Mouse (Mus musculus) CD8-positive naive resting alpha-beta T cell, adult 2 months (primary cell): ENCODE measurements around the gene Arhgdig.

Experiments used
- DNase-seq, 2 experiments: peaks; one replicate each; pipeline ENCODE4 v3.0.0; 2022; ENCODE audit warnings: low read depth in 2 of 2, low spot score in 2 of 2

Arhgdig gene

DNA sequence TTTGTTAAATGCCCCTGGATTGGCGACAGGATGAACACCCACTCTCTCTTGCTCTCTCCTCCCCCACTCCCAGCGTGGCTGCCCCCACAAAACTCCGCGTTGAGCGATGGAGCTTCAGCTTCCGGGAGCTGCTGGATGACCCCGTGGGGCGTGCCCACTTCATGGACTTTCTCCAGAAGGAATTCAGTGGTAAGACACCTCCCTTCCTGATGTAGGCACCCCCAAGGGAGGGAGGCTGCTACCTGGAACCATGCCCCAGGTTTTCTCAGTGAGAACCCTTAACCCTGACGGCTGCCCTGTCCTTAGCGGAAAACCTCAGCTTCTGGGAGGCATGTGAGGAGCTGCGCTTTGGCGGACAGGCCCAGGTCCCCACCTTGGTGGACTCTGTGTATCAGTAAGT is at the start of gene Arhgdig:
Gene Arhgdig, minus strand, starts transcription at position 101 of the 400 bp plus-strand sequence.
- no peak for DNase-seq

GRCm38 (mm10) chr17:26255313-26255712 is 47.7 kb upstream of the Arhgdig start:
- no peak for DNase-seq

DNA sequence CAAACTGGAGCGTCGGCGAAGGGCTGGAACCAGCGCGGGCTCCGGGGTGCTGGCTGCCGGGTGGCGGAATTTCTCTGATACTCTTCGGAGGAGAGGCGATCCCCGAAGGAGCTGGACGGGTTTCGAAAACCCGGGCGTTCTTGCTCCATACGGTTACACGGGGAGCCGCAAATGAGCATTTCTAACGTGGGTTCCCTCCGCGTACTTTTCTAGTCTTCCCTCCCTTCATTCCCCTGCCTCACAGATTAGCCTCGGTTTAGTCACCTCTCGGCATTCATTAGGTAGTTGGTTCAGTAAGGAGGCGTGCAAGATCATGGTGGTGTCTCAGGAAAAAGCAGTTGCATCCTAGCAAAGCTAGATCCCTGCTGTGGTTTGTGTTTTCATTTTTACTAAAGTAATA is 45.8 kb upstream of the Arhgdig start:
- DNase-seq: no peak

GRCm38 (mm10) chr17:26252539-26253251 is 45.1 kb upstream of the Arhgdig start, which contains the start of gene Luc7l:
Luc7l (plus strand) TSS chr17:26252896.
- peak; percentile 86 to 87 for DNase-seq

DNA sequence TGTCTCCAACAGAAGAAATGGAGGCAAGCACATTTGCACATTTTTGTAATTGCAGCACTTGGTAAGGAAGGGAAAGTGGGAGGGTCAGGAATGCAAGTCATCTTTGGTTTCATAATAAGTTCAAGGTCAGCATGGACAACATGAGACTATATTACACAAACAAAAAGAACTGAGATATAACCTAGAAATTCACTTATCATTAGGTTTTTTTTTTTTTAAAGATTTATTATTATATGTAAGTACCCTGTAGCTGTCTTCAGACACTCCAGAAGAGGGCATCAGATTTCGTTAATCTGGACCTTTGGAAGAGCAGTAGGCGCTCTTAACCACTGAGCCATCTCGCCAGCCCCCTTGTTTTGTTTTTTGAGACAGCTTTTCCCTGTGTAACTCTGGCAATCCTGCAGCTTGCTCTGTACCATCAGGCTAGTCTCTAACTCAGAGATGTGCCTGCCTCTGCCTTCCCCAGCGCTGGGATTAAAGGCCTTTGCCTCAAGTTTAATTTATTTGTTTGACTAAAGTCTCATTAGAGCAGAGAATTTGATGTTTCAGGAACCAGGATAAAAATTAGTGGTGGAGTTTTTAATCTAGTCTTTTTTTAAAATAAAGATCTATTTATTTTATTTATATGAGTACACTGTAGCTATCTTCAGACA is 44.4 kb upstream of the Arhgdig start:
- no peak for DNase-seq

GRCm38 (mm10) chr17:26244101-26244841 is 36.7 kb upstream of the Arhgdig start, which contains the start of gene Fam234a:
Fam234a (minus strand) TSS chr17:26244242.
- DNase-seq: peak; percentile 77 to 86

GRCm38 (mm10) chr17:26243471-26244100 is 36.0 kb upstream of the Arhgdig start:
- DNase-seq: peak; percentile 69 to 73

DNA sequence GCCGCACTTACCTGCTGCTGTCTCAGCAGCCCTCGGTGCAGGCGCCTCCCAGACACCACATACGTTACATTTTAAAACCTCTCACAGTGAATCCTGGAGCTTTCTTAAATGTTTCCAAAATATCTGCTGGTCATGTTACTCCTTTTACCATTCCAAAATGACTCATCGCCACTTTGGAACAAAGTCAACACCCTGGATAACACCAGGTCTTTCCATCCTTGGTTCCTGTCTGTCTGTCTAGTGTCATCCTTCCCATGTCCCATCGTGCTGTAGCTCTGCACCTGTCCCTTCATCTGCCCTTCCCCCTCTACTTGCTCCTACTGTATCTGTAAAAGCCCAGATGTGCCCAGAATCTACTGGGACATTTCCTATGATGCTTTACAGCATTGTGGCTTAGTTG is 33.4 kb upstream of the Arhgdig start:
- no peak for DNase-seq

GRCm38 (mm10) chr17:26240120-26240790 is 32.7 kb upstream of the Arhgdig start:
- DNase-seq: no peak

- no peak for DNase-seq
These were observed 32.0 kb upstream of the Arhgdig start for GRCm38 (mm10) chr17:26239551-26239950.

GRCm38 (mm10) chr17:26237667-26238066 is 30.1 kb upstream of the Arhgdig start:
- no peak for DNase-seq

DNA sequence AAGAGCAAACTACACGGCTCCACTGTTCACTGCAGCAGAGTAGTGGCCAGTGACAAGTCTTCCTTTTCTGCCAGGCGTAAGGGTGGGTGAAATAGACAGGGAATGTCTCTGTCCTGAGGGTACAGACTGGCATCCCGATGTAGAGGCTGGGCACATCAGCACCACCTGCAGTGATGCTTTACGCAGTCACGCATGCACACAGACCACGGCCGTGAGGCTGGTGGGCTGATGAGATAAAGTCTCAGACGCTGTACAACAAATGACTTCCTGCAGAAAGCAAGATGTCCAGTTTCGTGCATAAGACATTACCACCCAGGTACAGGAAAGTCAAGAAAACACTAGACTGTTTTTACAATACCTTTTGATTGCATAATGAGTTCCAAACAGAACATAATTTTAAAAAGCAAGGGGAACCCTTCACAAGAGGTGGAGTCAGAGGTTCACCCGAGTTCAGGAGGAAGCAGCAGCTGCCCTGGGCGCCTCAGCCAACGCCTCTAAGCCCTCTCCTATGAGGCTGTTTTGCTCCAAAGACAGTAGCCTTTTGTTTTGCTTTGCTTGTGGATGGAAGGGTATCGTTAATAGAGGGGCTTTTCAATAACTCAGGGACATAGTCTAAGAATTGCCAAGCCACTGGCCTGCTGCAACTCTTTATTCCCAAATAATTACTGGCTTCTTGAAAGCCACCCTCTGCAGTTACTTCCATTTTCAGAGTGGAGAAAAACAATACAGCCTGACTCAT is 27.7 kb upstream of the Arhgdig start:
- no peak for DNase-seq

GRCm38 (mm10) chr17:26234386-26234785 is 26.8 kb upstream of the Arhgdig start:
- peak; percentile 33 to 53 for DNase-seq

DNA sequence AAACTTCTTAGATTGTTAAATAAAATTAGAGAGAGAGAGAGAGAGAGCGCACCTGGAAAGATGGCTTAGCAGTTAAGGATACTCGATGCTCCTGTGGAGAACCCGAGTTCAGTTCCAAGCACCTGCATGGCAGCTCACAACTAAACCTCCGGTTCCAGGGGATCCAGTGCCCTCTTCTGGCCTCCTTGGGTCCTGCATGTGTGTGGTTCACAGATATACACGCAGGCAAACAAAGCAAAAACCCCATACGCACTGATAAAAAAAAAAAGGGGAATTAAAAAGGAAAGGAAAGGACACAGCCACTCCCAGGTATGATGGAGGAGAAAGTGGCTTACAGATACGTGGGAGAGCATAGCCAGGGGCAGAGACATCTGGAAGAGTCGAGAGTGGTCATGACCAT is 25.3 kb upstream of the Arhgdig start:
- DNase-seq: peak in 1 of 2 experiments; percentile 29

DNA sequence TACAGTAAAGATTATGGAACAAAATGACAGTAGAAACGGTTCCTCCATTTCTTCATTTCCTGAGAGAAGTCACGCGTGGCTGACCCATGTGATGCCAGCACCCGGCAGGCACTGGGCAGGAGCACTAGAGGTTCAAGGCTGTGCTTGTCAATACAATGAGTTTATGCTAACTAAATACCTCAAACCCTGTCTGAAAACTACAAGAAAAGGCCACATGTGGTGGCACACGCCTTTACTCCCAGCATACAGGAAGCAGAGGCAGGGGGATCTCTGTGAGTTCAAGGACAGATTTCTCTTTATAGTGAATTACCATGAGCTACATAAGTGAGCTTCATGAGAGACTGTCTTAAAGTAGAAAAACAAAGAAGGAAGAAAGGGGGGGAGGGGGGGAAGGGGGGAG is 23.6 kb upstream of the Arhgdig start:
- DNase-seq: no peak

- DNase-seq: no peak
These were observed 22.2 kb upstream of the Arhgdig start for GRCm38 (mm10) chr17:26229776-26230175.

DNA sequence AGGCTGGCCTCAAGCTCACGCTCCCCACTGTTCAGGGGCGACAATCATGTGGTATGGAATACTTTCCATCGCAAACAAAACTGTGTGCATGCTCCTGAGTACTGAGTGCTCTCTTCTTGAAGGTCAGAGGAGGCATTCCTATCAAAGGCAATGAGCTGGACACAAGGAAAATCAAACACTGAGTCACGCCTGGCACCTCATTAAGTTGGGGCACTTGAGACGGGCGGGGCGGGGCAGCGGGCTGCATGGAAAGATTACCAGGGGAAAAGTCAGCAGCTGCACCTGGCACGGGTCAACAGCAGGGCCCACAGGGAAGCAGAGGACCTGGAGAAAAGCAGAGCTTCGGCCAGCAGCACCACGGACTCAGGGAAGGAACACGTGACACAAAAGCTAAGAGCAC is 17.6 kb upstream of the Arhgdig start:
- no peak for DNase-seq

- no peak for DNase-seq
These were observed 13.9 kb upstream of the Arhgdig start for GRCm38 (mm10) chr17:26221508-26221907.

GRCm38 (mm10) chr17:26212681-26213080 is 5.1 kb upstream of the Arhgdig start:
- DNase-seq: no peak

GRCm38 (mm10) chr17:26212241-26212640 is 4.7 kb upstream of the Arhgdig start:
- DNase-seq: no peak
